Mouse (Mus musculus) kidney, adult 2 months (tissue): ENCODE data around the gene Cacna1d.

Experiments used
- CTCF ChIP-seq: fragments of 200-500 bp; conservative IDR thresholded peaks from 2 replicates; pipeline ENCODE4 v1.5.1; 2011; ENCODE audit warnings: low read depth, mild to moderate bottlenecking, control low read depth, low read length, moderate library complexity, mixed read lengths; ENCODE audit not compliant: insufficient read depth, insufficient read length
- POLR2A ChIP-seq: fragments of 200-500 bp; IDR thresholded peaks from one replicate; pipeline ENCODE4 v1.6.1; 2011; ENCODE audit warnings: low read depth, low read length, control low read depth

DNA sequence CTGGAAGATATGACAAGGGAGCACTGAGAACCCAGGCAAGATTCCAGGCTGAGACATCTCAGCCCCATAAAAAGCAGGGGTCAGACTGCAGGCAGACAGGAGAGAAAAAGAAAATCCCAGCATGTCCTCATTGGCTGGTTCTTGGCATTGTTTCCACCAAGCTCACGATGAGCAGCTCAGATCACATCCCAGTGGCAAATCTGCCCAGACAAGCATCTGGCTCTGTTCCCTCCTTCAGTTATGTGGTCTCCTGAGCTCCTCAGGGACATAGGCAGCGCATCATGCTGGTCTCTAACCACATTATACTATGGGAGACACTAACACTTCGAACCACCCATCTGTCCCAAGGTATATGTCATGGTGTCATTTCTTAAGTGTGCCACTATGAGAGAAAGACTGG, 422.7 kb downstream of the Cacna1d start:
- TF ChIP-seq CTCF (no peak), POLR2A (no peak)
